Mouse (Mus musculus) stomach, embryonic 14.5 days (tissue): ENCODE measurements around the gene Scyl3. TPM values are rescaled to one million over a fixed set of nuclear protein-coding genes. Genes with fewer than 3 reads are reported as not detected.
A peak's percentile ranks its signal among the peaks of the same experiment; 100 is the strongest.

ENCODE experiments used
- ATAC-seq: fragments of 200-750 bp; cut with Nextera tagmentation; 2 replicates; pipeline ENCODE4 v1.8.0; 2017; ENCODE audit warnings: low read depth, moderate TSS enrichment; ENCODE audit not compliant: insufficient number of reproducible peaks, insufficient read depth, low FRiP score
- H3K27ac ChIP-seq: fragments of 300-500 bp; sonication (generic); 2 replicates; pipeline ENCODE4 v1.5.1; 2014; ENCODE audit warnings: mild to moderate bottlenecking, low read length, moderate library complexity, mixed read lengths
- H3K27me3 ChIP-seq: fragments of 300-500 bp; sonication (generic); 2 replicates; pipeline ENCODE4 v1.6.1; 2014; ENCODE audit warnings: low read length, control low read depth, mixed read lengths; ENCODE audit not compliant: control insufficient read depth, insufficient read depth
- H3K36me3 ChIP-seq: fragments of 300-500 bp; sonication (generic); 2 replicates; pipeline ENCODE4 v1.6.1; 2014; ENCODE audit warnings: mild to moderate bottlenecking, control low read depth, low read length, moderate library complexity, mixed read lengths; ENCODE audit not compliant: control insufficient read depth, insufficient read depth
- H3K4me1 ChIP-seq: fragments of 300-500 bp; sonication (generic); 2 replicates; pipeline ENCODE4 v1.6.1; 2014; ENCODE audit warnings: low read length, control low read depth, mixed read lengths; ENCODE audit not compliant: control insufficient read depth, insufficient read depth
- H3K4me2 ChIP-seq: fragments of 300-500 bp; sonication (generic); replicated peaks from 2 replicates; pipeline ENCODE4 v1.6.1; 2014; ENCODE audit warnings: low read depth, low read length, control low read depth
- H3K4me3 ChIP-seq: fragments of 300-500 bp; sonication (generic); 2 replicates; pipeline ENCODE4 v1.5.1; 2014; ENCODE audit warnings: low read depth, low read length, control low read depth
- H3K9ac ChIP-seq: fragments of 300-500 bp; sonication (generic); replicated peaks from 2 replicates; pipeline ENCODE4 v1.6.1; 2014; ENCODE audit warnings: low read depth, mild to moderate bottlenecking, control low read depth, low read length, moderate library complexity, mixed read lengths
- H3K9me3 ChIP-seq: fragments of 300-500 bp; sonication (generic); 2 replicates; pipeline ENCODE4 v1.6.1; 2016; ENCODE audit warnings: low read depth, low read length, control low read depth; ENCODE audit not compliant: control insufficient read depth
- WGBS: fragments of 180-500 bp; shearing (Covaris S2); extraction: QIAGEN DNeasy Blood & Tissue Kit; methylation state at CpG from one replicate; pipeline ENCODE4 v1.1.7; 2014; 5-methylcytosine and 5-hydroxymethylcytosine counted together
- polyA plus RNA-seq: library from polyadenylated mRNA; unstranded; fragments of >200 nt; fragmentation: Nextera tagmentation; extraction: Ambion mirVana; gene quantifications from 2 replicates; pipeline ENCODE4 v1.2.1, GENCODE M21; 2014

Scyl3 gene
- polyA plus RNA-seq, 1 experiment from 2014 or later: 16.6 TPM

- H3K4me3 ChIP-seq: peak overlapping the region; percentile 89
- no peak for ATAC-seq
- no peaks in the 10 kb centered on the region for H3K9me3 ChIP-seq
- H3K4me1 ChIP-seq: peaks cover 16% of the 10 kb centered on the region; the same call in 1 of the 2 replicates
- peak overlapping the region; percentile 80 for H3K4me2 ChIP-seq
- H3K36me3 ChIP-seq: peaks cover 17% of the 10 kb centered on the region
- peak overlapping the region; percentile 92 for H3K9ac ChIP-seq
- no peaks in the 10 kb centered on the region for H3K27me3 ChIP-seq
- WGBS: 5% methylated on average over 12 of the region's 12 CpGs
- no peak overlapping the region for H3K27ac ChIP-seq
Measured at GRCm38 (mm10) chr1:163930458-163930794, 1.5 kb downstream of the Scyl3 start.

- peaks cover 26% of the 10 kb centered on the region for H3K36me3 ChIP-seq
- no peaks in the 10 kb centered on the region for H3K27me3 ChIP-seq
- no peak overlapping the region for H3K4me3 ChIP-seq
- H3K4me2 ChIP-seq: no peak overlapping the region
- peaks cover 16% of the 10 kb centered on the region; the same call in 1 of the 2 replicates for H3K4me1 ChIP-seq
- H3K9me3 ChIP-seq: no peaks in the 10 kb centered on the region
- ATAC-seq: no peak
- 82% methylated on average over 8 of the region's 8 CpGs for WGBS
- H3K27ac ChIP-seq: no peak overlapping the region
- no peak overlapping the region for H3K9ac ChIP-seq
Measured at GRCm38 (mm10) chr1:163931801-163932200, 2.9 kb downstream of the Scyl3 start.

- Histone ChIP-seq H3K27me3 (no peaks in the 10 kb centered on the region), H3K9me3 (no peaks in the 10 kb centered on the region), H3K4me1 (peaks cover 13% of the 10 kb centered on the region; the same call in 1 of the 2 replicates), H3K36me3 (peaks cover 45% of the 10 kb centered on the region), H3K4me3 (no peak overlapping the region), H3K27ac (no peak overlapping the region), H3K4me2 (no peak overlapping the region), H3K9ac (no peak overlapping the region)
- ATAC-seq: no peak
- 74% methylated on average over 2 of the region's 2 CpGs for WGBS
Measured at GRCm38 (mm10) chr1:163934591-163934990, 5.7 kb downstream of the Scyl3 start.

GRCm38 (mm10) chr1:163942056-163942455 lies 13.2 kb downstream of the Scyl3 start:
- Histone ChIP-seq H3K27ac (no peak overlapping the region), H3K9me3 (no peaks in the 10 kb centered on the region), H3K4me3 (no peak overlapping the region), H3K4me2 (no peak overlapping the region), H3K4me1 (no peaks in the 10 kb centered on the region), H3K27me3 (no peaks in the 10 kb centered on the region), H3K36me3 (peaks cover 47% of the 10 kb centered on the region), H3K9ac (no peak overlapping the region)
- WGBS: 62% methylated on average over 6 of the region's 6 CpGs
- ATAC-seq: no peak

GRCm38 (mm10) chr1:163953396-163953795 lies 24.5 kb downstream of the Scyl3 start:
- no peak overlapping the region for H3K4me3 ChIP-seq
- H3K27ac ChIP-seq: no peak overlapping the region
- no peak for ATAC-seq
- no peaks in the 10 kb centered on the region for H3K27me3 ChIP-seq
- no peak overlapping the region for H3K9ac ChIP-seq
- H3K4me2 ChIP-seq: no peak overlapping the region
- 78% methylated on average over 2 of the region's 2 CpGs for WGBS
- no peaks in the 10 kb centered on the region for H3K9me3 ChIP-seq
- H3K36me3 ChIP-seq: peaks cover 65% of the 10 kb centered on the region
- no peaks in the 10 kb centered on the region for H3K4me1 ChIP-seq

- Histone ChIP-seq H3K36me3 (peaks cover 45% of the 10 kb centered on the region), H3K27me3 (no peaks in the 10 kb centered on the region), H3K9ac (no peak overlapping the region), H3K4me2 (no peak overlapping the region), H3K4me1 (no peaks in the 10 kb centered on the region), H3K4me3 (no peak overlapping the region), H3K27ac (no peak overlapping the region), H3K9me3 (no peaks in the 10 kb centered on the region)
- no peak for ATAC-seq
- 90% methylated on average over 3 of the region's 3 CpGs for WGBS
Measured at GRCm38 (mm10) chr1:163958036-163958435, 29.1 kb downstream of the Scyl3 start.

- Histone ChIP-seq H3K4me2 (no peak overlapping the region), H3K4me1 (no peaks in the 10 kb centered on the region), H3K27me3 (no peaks in the 10 kb centered on the region), H3K27ac (no peak overlapping the region), H3K9me3 (no peaks in the 10 kb centered on the region), H3K9ac (no peak overlapping the region), H3K4me3 (no peak overlapping the region), H3K36me3 (peaks cover 18% of the 10 kb centered on the region)
- WGBS: 88% methylated on average over 10 of the region's 10 CpGs
- no peak for ATAC-seq
Measured at GRCm38 (mm10) chr1:163964008-163964689, 35.2 kb downstream of the Scyl3 start.

- Histone ChIP-seq H3K36me3 (peaks cover 4% of the 10 kb centered on the region), H3K27me3 (no peaks in the 10 kb centered on the region), H3K4me3 (no peak overlapping the region), H3K4me2 (no peak overlapping the region), H3K4me1 (no peaks in the 10 kb centered on the region), H3K9ac (no peak overlapping the region), H3K9me3 (no peaks in the 10 kb centered on the region), H3K27ac (no peak overlapping the region)
- WGBS: 54% methylated on average over 1 of the region's 1 CpGs
- no peak for ATAC-seq
Measured at GRCm38 (mm10) chr1:163974471-163974870, 45.6 kb downstream of the Scyl3 start.

- Histone ChIP-seq H3K4me1 (no peaks in the 10 kb centered on the region), H3K4me3 (no peak overlapping the region), H3K4me2 (no peak overlapping the region), H3K27me3 (no peaks in the 10 kb centered on the region), H3K9me3 (no peaks in the 10 kb centered on the region), H3K36me3 (peaks cover 4% of the 10 kb centered on the region), H3K27ac (no peak overlapping the region), H3K9ac (no peak overlapping the region)
- ATAC-seq: no peak
- 97% methylated on average over 2 of the region's 2 CpGs for WGBS
Measured at GRCm38 (mm10) chr1:163975088-163975487, 46.2 kb downstream of the Scyl3 start.
